Mouse (Mus musculus) ES-E14 (cell line): Measurements from ENCODE around the gene Hoxa6.

Source experiments
- CHD2 ChIP-seq: IDR thresholded peaks from 2 replicates; pipeline ENCODE4 v1.6.1; 2014; ENCODE audit warnings: mild to moderate bottlenecking, low read depth, low read length, inconsistent platforms
- HCFC1 ChIP-seq: IDR thresholded peaks from 2 replicates; pipeline ENCODE4 v1.6.1; 2012; ENCODE audit warnings: low read length, inconsistent platforms, borderline replicate concordance; ENCODE audit not compliant: insufficient read depth
- MAFK ChIP-seq: IDR thresholded peaks from 2 replicates; pipeline ENCODE4 v1.6.1; 2014; ENCODE audit warnings: mild to moderate bottlenecking, low read depth, low read length, inconsistent platforms; ENCODE audit not compliant: insufficient read depth
- ZC3H11A ChIP-seq: IDR thresholded peaks from 2 replicates; pipeline ENCODE4 v1.6.1; 2012; ENCODE audit warnings: low read depth, mild to moderate bottlenecking, inconsistent platforms, low read length, borderline replicate concordance
- ZNF384 ChIP-seq: IDR thresholded peaks from 2 replicates; pipeline ENCODE4 v1.6.1; 2012; ENCODE audit warnings: low read depth, low read length, inconsistent platforms

DNA sequence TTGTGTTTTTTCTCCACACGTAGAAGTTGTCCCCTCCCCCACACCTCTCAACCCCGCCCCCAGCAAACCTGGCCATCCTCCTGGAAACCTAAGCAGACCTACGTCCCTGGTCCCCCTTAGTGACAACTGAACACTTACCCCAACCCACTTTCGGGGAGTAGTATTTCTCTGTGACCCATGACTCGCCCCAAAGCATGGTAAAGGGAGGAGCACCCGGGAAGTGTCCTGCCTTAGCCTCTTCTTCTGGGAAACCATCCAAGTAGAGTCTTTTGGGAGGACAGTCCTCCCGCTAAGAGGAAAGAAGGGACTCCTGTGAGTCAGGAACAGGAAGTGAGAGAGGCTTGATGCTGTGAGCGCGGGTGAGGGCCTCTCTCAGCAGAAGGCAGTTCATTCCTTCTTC, 48.5 kb downstream of the Hoxa6 start:
- TF ChIP-seq HCFC1, result no peak
- TF ChIP-seq ZNF384, result no peak
- TF ChIP-seq ZC3H11A, result no peak
- no peak for TF ChIP-seq CHD2
- no peak for TF ChIP-seq MAFK
